Mouse (Mus musculus) cortical plate, adult 2 months (tissue): ENCODE results near the gene Syt6. TPM values are rescaled to one million over a fixed set of nuclear protein-coding genes. Genes with fewer than 3 reads are reported as not detected.

Source experiments
- H3K27ac ChIP-seq: fragments of 200-500 bp; 2 replicates; pipeline ENCODE4 v1.5.1; 2012; ENCODE audit warnings: low read length, control low read depth, inconsistent platforms; ENCODE audit not compliant: insufficient read depth
- H3K4me1 ChIP-seq: fragments of 200-500 bp; 2 replicates; pipeline ENCODE4 v1.6.1; 2011; ENCODE audit warnings: low read length; ENCODE audit not compliant: control insufficient read depth, insufficient read depth
- H3K4me3 ChIP-seq: fragments of 200-500 bp; 2 replicates; pipeline ENCODE4 v1.5.1; 2011; ENCODE audit warnings: mild to moderate bottlenecking, low read length, control low read depth; ENCODE audit not compliant: insufficient read depth
- CTCF ChIP-seq: fragments of 200-500 bp; IDR thresholded peaks from 2 replicates; pipeline ENCODE4 v1.5.1; 2011; ENCODE audit warnings: mild to moderate bottlenecking, control low read depth, low read length; ENCODE audit not compliant: insufficient read depth; ENCODE audit errors: extremely low read depth
- POLR2A ChIP-seq: fragments of 200-500 bp; IDR thresholded peaks from 2 replicates; pipeline ENCODE4 v1.6.1; 2011; ENCODE audit warnings: mild to moderate bottlenecking, low read length, control low read depth; ENCODE audit not compliant: insufficient read depth; ENCODE audit errors: extremely low read depth
- polyA plus RNA-seq: library from polyadenylated mRNA; depleted of rRNA; stranded (reverse); fragments of >200 nt; gene quantifications from 2 replicates; pipeline ENCODE4 v1.2.3, GENCODE M21; 2012

Gene Syt6
- polyA plus RNA-seq, 1 experiment, result 15.1 TPM

- H3K27ac ChIP-seq, result no peak overlapping the region
- TF ChIP-seq POLR2A (no peak), CTCF (no peak)
- H3K4me1 ChIP-seq, result no peaks in the 10 kb centered on the region
- H3K4me3 ChIP-seq, result no peak overlapping the region
Measured at GRCm38 (mm10) chr3:103593631-103594030, 18.6 kb downstream of the Syt6 start.

- H3K27ac ChIP-seq, result no peak overlapping the region
- no peak overlapping the region for H3K4me3 ChIP-seq
- no peaks in the 10 kb centered on the region for H3K4me1 ChIP-seq
- TF ChIP-seq POLR2A (no peak), CTCF (no peak)
Measured at GRCm38 (mm10) chr3:103595271-103595810, 20.3 kb downstream of the Syt6 start.

- Histone ChIP-seq H3K4me3 (no peak overlapping the region), H3K27ac (no peak overlapping the region), H3K4me1 (0 out of 2 replicates have a peak, but pooled peaks cover 1% of the 10 kb centered on the region)
- no peak for TF ChIP-seq CTCF
Measured at GRCm38 (mm10) chr3:103597586-103597985, 22.6 kb downstream of the Syt6 start.

- 0 out of 2 replicates have a peak, but pooled peaks cover 1% of the 10 kb centered on the region for H3K4me1 ChIP-seq
- H3K4me3 ChIP-seq, result no peak overlapping the region
- TF ChIP-seq CTCF (no peak), POLR2A (no peak)
- H3K27ac ChIP-seq, result no peak overlapping the region
Measured at GRCm38 (mm10) chr3:103601011-103601410, 26.0 kb downstream of the Syt6 start.

GRCm38 (mm10) chr3:103601561-103601960, 26.5 kb downstream of the Syt6 start:
- peaks cover 4% of the 10 kb centered on the region; the same call in 1 of the 2 replicates for H3K4me1 ChIP-seq
- no peak overlapping the region for H3K4me3 ChIP-seq
- no peak overlapping the region for H3K27ac ChIP-seq
- TF ChIP-seq POLR2A (no peak), CTCF (no peak)

- Histone ChIP-seq H3K27ac (no peak overlapping the region), H3K4me3 (no peak overlapping the region), H3K4me1 (peaks cover 5% of the 10 kb centered on the region; the same call in 1 of the 2 replicates)
- TF ChIP-seq POLR2A (no peak), CTCF (no peak)
Measured at GRCm38 (mm10) chr3:103606045-103606597, 31.1 kb downstream of the Syt6 start.

- H3K4me1 ChIP-seq, result peaks cover 3% of the 10 kb centered on the region; the same call in 1 of the 2 replicates
- no peak overlapping the region for H3K4me3 ChIP-seq
- TF ChIP-seq CTCF, result no peak
- no peak for TF ChIP-seq POLR2A
- no peak overlapping the region for H3K27ac ChIP-seq
Measured at GRCm38 (mm10) chr3:103606660-103607595, 31.9 kb downstream of the Syt6 start.

- Histone ChIP-seq H3K4me1 (peaks cover 3% of the 10 kb centered on the region; the same call in 1 of the 2 replicates), H3K4me3 (no peak overlapping the region), H3K27ac (no peak overlapping the region)
- no peak for TF ChIP-seq CTCF
Measured at GRCm38 (mm10) chr3:103610231-103610630, 35.2 kb downstream of the Syt6 start.

- TF ChIP-seq POLR2A (no peak), CTCF (no peak)
- Histone ChIP-seq H3K27ac (no peak overlapping the region), H3K4me1 (no peaks in the 10 kb centered on the region), H3K4me3 (no peak overlapping the region)
Measured at GRCm38 (mm10) chr3:103612636-103613355, 37.8 kb downstream of the Syt6 start.

- Histone ChIP-seq H3K4me1 (no peaks in the 10 kb centered on the region), H3K27ac (no peak overlapping the region), H3K4me3 (no peak overlapping the region)
- TF ChIP-seq POLR2A (no peak), CTCF (no peak)
Measured at GRCm38 (mm10) chr3:103615621-103616020, 40.6 kb downstream of the Syt6 start.
